Mouse (Mus musculus) MEL-GATA-1-ER (cell line): ENCODE measurements around the gene Cyp26b1.

Experiments
- DNase-seq: peaks from one replicate; pipeline ENCODE4 v3.0.0-alpha.2; 2012; ENCODE audit warnings: low read depth; ENCODE audit errors: extremely low read depth

Gene Cyp26b1

GRCm38 (mm10) chr6:84587471-84588101, 6.1 kb downstream of the Cyp26b1 start:
- no peak for DNase-seq

- DNase-seq = no peak
Measured at GRCm38 (mm10) chr6:84586551-84587200, 7.0 kb downstream of the Cyp26b1 start.

- no peak for DNase-seq
Measured at GRCm38 (mm10) chr6:84585686-84586300, 7.9 kb downstream of the Cyp26b1 start.

- no peak for DNase-seq
Measured at GRCm38 (mm10) chr6:84584783-84585685, 8.7 kb downstream of the Cyp26b1 start.

- DNase-seq = no peak
Measured at GRCm38 (mm10) chr6:84583841-84584782, 9.6 kb downstream of the Cyp26b1 start.

- DNase-seq = no peak
Measured at GRCm38 (mm10) chr6:84583371-84583770, 10.3 kb downstream of the Cyp26b1 start.

- no peak for DNase-seq
Measured at GRCm38 (mm10) chr6:84582826-84583225, 10.9 kb downstream of the Cyp26b1 start.

GRCm38 (mm10) chr6:84581833-84582445, 11.8 kb downstream of the Cyp26b1 start:
- no peak for DNase-seq

- no peak for DNase-seq
Measured at GRCm38 (mm10) chr6:84580979-84581832, 12.5 kb downstream of the Cyp26b1 start.

- no peak for DNase-seq
Measured at GRCm38 (mm10) chr6:84579508-84579907, 14.2 kb downstream of the Cyp26b1 start.

- no peak for DNase-seq
Measured at GRCm38 (mm10) chr6:84578928-84579327, 14.8 kb downstream of the Cyp26b1 start.

- DNase-seq = no peak
Measured at GRCm38 (mm10) chr6:84577898-84578297, 15.8 kb downstream of the Cyp26b1 start.

GRCm38 (mm10) chr6:84573905-84574660, 19.6 kb downstream of the Cyp26b1 start:
- DNase-seq = no peak

GRCm38 (mm10) chr6:84570039-84570438, 23.7 kb downstream of the Cyp26b1 start:
- DNase-seq = no peak

- DNase-seq = peak; percentile 20
Measured at GRCm38 (mm10) chr6:84569590-84569989, 24.1 kb downstream of the Cyp26b1 start.

GRCm38 (mm10) chr6:84568880-84569279, 24.8 kb downstream of the Cyp26b1 start:
- no peak for DNase-seq

- no peak for DNase-seq
Measured at GRCm38 (mm10) chr6:84567696-84568095, 26.0 kb downstream of the Cyp26b1 start.

GRCm38 (mm10) chr6:84566825-84567224, 26.9 kb downstream of the Cyp26b1 start:
- DNase-seq = no peak
